Mouse (Mus musculus) layer of hippocampus, postnatal 25 days (tissue): ENCODE measurements around the gene 4933427I04Rik. TPM values are rescaled to one million over a fixed set of nuclear protein-coding genes. Genes with fewer than 3 reads are reported as not detected.
A peak's percentile ranks its signal among the peaks of the same experiment; 100 is the strongest.

Experiments
- DNase-seq, 2 experiments: peaks; one replicate each; pipeline ENCODE4 v3.0.0; 2022; ENCODE audit warnings: mixed read lengths in 2 of 2, low spot score in 1 of 2; ENCODE audit errors: extremely low spot score in 1 of 2
- total RNA-seq, 2 experiments: library from RNA; stranded (reverse); gene quantifications; 2 replicates each; pipeline ENCODE4 v1.2.3; 2021

The 4933427I04Rik gene
- not detected for total RNA-seq

DNA sequence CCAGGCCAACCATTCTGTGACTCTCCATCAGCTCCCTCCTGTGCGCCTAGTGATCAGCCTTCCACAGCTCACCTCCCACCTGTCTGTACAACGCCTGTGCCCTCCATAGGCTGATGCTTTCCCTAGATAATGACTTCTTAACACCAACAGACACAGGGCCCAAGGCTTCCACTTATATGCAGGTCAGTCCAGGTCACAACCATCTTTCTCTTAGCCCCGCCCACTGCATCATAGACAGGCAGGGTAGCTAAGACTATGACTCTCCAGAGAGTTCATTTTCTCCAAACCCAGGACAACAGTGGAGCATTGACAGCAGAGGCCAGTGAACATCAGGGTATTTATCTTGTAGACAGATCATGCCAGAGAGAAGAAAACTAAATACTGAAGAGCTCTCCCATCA lies at the start of gene 4933427I04Rik:
Gene 4933427I04Rik (plus strand): TSS at position 301 of the 400 bp plus-strand sequence.
- DNase-seq = no peak

- DNase-seq = no peak
These were observed 48.8 kb upstream of the 4933427I04Rik start for GRCm38 (mm10) chr4:123810475-123811295.

DNA sequence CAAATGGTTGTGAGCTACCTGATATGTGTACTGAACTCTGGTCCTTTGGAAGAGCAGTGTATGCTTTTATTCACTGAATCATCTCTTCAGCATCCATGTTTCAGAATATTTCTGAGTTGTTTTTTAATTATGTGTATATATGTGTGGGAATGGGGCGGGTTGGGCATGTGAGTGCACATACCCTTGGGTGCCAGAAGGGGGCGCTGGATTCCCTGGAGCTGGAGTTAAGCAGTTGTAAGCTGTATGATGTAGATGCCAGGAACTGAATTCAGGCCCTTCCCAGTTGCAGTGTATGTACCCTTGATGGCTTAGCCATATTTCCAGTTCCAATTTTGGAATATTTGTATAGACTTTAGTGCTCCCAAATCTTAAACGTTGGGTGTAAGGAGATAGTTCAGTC lies 47.0 kb upstream of the 4933427I04Rik start:
- no peak for DNase-seq

GRCm38 (mm10) chr4:123814030-123814501 lies 45.4 kb upstream of the 4933427I04Rik start:
- no peak for DNase-seq

- DNase-seq = no peak
These were observed 40.3 kb upstream of the 4933427I04Rik start for GRCm38 (mm10) chr4:123819093-123819610.

- no peak for DNase-seq
These were observed 17.4 kb upstream of the 4933427I04Rik start for GRCm38 (mm10) chr4:123842126-123842525.

GRCm38 (mm10) chr4:123856888-123857287 lies 2.6 kb upstream of the 4933427I04Rik start:
- DNase-seq = no peak

DNA sequence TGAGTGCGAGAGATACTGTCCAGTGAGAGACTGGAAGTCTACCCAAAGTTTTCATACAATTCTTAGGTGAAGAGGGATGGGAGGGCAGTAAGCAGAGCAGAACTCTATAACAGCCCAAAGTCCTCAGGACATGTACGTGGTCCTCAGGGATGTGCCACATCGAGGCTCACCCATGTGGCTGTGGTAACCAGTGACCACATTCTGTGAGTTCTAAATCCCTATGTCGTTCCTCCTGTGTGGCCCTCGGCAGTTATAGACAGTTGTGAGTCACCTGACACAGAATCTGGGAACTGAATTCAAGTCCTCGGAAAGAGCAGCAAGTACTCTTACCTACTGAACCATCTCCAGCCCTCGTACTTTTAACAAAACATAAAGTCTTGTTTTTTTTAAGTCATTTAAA lies 1.4 kb upstream of the 4933427I04Rik start:
- no peak for DNase-seq

- no peak for DNase-seq
These were observed 324 bp downstream of the 4933427I04Rik start for GRCm38 (mm10) chr4:123859803-123860202.

DNA sequence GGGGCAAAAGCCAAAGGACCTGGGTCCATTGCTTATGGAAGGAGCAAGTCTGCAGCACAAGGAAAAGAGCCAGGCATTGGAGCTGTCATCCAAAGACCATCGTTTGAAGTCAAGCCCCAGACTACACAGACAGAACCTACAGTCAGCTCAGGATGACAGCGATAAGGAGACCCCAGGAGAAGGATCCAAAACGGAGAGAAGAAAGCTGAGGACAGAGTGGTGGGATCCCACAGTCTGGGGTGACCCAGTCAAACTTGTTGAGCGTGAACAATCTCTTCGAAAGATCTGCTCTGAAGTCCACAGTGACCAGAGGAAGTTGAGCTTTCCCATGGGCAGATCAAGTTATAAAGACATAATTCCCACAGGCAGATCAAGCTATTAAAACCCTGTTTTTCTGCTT lies 1.1 kb downstream of the 4933427I04Rik start:
- DNase-seq = no peak

DNA sequence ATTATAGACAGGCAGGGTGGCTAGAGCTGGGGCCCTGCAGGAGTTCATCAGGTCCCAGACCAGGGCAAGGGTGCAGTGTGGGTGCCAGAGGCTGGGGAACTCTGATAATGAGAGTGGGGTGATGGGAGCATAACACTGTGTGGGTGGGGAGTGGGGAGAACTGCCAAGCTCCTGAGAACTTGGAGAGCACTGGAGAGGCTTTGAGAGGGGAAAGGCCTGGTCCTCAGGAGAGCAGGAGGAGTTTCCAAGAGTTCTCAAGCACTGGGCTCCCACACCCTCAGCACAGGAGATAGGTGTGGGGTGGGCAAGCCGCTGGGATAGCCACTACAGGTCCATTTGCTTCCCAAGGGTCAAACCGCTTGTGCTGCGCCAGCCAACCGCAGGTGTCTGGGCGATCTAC lies 34.2 kb downstream of the 4933427I04Rik start:
- DNase-seq = no peak

DNA sequence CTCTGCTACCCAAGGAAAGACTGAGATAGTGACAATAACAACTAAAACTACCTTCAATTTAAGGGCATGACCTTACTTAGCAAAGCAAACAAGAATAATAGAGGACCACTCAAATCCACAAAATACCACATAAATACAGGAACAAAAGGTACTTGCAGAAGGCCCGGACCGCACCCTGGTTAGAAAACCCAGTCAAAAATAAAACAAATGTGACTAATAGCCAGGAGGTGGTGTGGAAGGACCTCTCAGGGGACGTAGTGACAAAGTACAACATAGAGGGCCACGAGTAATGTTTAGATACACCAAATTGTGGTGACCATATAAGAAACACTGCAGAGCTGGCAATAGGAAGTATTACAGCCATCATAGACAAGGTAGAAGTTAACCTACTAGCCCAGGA lies 34.8 kb downstream of the 4933427I04Rik start:
- DNase-seq = no peak

- DNase-seq = peak in 1 of 2 experiments; percentile 74
These were observed 39.2 kb downstream of the 4933427I04Rik start for GRCm38 (mm10) chr4:123898696-123899095.

DNA sequence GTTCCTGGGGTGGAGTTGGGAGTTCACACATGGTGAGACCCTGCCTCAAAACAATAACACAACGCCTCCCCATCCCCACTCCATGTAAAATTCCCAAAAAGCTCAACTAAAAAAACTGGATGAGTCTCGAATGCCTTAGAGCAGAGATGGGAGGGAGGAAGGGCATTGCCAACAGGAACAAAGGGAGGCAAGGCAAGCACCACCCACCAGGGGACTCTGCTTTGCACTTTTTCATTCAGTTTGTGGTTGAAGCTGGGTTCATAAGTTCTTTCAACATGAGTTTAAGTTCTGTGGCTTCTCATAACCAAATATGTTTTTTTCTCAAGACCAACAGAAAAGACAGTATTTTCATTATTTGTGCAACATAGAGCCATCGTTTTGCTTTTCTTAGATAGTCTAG lies 44.0 kb downstream of the 4933427I04Rik start:
- no peak for DNase-seq

DNA sequence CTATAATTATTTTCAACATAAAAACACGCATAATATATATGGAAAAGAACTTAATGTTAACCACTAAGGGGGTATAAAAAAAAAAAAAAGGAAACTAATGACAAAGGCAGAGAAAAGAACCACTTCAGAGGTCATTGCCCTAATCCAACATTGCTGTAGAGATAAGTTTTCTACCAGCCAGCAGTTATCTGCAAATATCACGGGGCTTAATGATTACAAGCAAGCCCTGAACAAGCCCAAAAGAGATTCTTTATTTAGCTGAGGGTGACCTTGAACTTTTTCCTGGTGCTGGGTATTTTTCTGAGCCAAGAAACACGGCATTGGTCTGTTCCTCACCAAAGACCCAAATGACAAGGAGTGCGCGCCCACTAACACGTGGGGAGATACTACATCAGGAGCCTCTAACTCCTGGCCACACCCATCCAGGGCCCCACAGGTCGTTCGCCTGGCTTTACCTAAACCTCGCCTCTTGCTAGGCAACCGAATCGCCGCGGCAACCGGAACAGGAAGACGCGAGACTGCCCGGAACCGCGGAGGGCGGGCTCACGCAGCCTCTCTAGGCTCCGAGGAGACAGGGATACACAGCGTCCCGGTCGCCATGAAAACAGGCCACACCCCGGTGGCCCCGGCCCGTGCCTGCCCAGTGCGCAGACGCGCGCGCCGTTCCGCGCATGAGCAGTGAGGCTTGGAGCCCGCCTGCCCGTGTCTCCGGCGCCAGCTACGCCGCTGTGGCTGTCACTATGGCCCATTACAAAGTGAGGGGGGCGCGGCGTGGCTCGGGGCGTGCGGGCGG lies 45.0 kb downstream of the 4933427I04Rik start, which contains the start of gene Mycbp:
Gene Mycbp (plus strand): TSS at position 500 of the 793 bp plus-strand sequence.
- DNase-seq = peak; percentile 98 to 99

DNA sequence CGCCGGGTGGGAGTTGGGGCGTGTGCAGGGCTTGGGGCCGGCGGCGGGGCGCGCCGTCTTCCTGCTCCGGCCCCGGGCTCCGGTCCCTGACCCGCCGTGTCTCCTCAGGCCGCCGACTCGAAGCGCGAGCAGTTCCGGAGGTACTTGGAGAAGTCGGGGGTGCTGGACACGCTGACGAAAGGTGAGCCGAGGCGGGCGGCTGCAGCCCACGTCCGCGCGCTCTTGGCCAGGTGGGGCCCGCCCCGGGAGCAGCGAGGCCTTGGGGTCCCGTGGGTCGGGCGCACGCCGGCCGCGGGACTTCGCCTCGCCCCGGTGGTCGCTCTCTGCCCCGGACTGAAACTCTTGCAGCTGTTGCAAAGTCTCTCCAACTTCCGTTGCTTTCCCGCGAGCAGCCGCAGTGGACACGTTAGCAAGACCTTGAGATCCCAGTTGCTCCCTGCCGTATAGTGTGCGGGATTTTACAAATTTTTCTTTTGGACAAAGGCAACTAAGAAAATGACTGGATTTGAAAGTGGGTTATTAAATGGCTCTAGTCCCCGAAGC lies 45.7 kb downstream of the 4933427I04Rik start:
- DNase-seq = peak in 1 of 2 experiments; percentile 10

GRCm38 (mm10) chr4:123911503-123911902 lies 52.0 kb downstream of the 4933427I04Rik start:
- no peak for DNase-seq

DNA sequence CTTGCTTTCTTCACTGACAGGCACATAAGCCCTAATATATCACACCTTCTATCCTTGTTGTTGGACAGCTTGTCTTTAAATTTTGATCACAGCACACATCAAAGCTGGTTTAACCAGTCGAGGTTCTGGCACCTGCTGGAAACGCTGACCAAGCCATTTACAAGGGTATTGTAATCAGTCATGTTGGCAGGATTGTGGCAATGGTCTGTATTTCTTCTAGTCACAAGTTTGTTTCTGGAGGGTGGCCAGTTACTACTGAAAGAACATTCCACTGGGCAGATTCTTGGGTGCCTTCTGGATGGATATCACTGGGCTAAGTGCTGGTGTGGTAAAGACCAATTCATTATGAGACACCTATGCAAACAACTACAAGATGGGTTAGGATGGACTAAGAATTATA lies 53.0 kb downstream of the 4933427I04Rik start:
- no peak for DNase-seq
